Mouse (Mus musculus): ENCODE measurements around the gene Zfp966. TPM values are rescaled to one million over a fixed set of nuclear protein-coding genes. Genes with fewer than 3 reads are reported as not detected.
"Not testable (repeated sequence)": the region's sequence is repeated elsewhere in the genome, so short reads cannot be mapped to it uniquely, and the experiment has no call there.

The Zfp966 gene
- total RNA-seq (2014; rRNA removed) (3.4 and 6.2 TPM in 2 replicates), polyA plus RNA-seq (2015; fragmentation: Nextera tagmentation; extraction: Ambion mirVana) (0.68 and 0.91 TPM in 2 replicates)

- WGBS = no CpG with 5 or more reads among the region's 6 CpGs
- H3K4me3 ChIP-seq (ENCODE audit: low read depth, low read length); H3K36me3 ChIP-seq (ENCODE audit: insufficient read depth, low read length); H3K9ac ChIP-seq (replicated peaks; ENCODE audit: low read length, poor library complexity, severe bottlenecking); ATAC-seq (ENCODE audit: low FRiP score); H3K9me3 ChIP-seq (ENCODE audit: low read length); H3K27ac ChIP-seq (ENCODE audit: low read depth, low read length); H3K4me1 ChIP-seq (ENCODE audit: insufficient read depth, low read length); H3K4me2 ChIP-seq (ENCODE audit: low read depth, low read length, poor library complexity, severe bottlenecking); H3K27me3 ChIP-seq (ENCODE audit: insufficient read depth, low read length); DNase-seq (ENCODE audit: low spot score): not testable (repeated sequence)
Measured at GRCm38 (mm10) chr2:175931000-175931399, at the start of gene Zfp966. TSS of gene Zfp966 (minus strand) at chr2:175931100.

GRCm38 (mm10) chr2:175965031-175965430 lies 34.1 kb upstream of the Zfp966 start, which contains the start of gene Gm2026:
TSS of gene Gm2026 (plus strand) at chr2:175965331.
- not testable (repeated sequence) for DNase-seq (ENCODE audit: low spot score); H3K4me1 ChIP-seq (ENCODE audit: insufficient read depth, low read length); H3K9ac ChIP-seq (replicated peaks; ENCODE audit: low read length, poor library complexity, severe bottlenecking); H3K27me3 ChIP-seq (ENCODE audit: insufficient read depth, low read length); ATAC-seq (ENCODE audit: low FRiP score); H3K27ac ChIP-seq (ENCODE audit: low read depth, low read length); H3K9me3 ChIP-seq (ENCODE audit: low read length); H3K4me3 ChIP-seq (ENCODE audit: low read depth, low read length); H3K36me3 ChIP-seq (ENCODE audit: insufficient read depth, low read length); H3K4me2 ChIP-seq (ENCODE audit: low read depth, low read length, poor library complexity, severe bottlenecking)
- no CpG with 5 or more reads among the region's 4 CpGs for WGBS

GRCm38 (mm10) chr2:175869024-175869423 lies 61.9 kb downstream of the Zfp966 start, which contains the start of gene Gm6710:
TSS of gene Gm6710 (plus strand) at chr2:175869219.
- not testable (repeated sequence) for ATAC-seq (ENCODE audit: low FRiP score); H3K9me3 ChIP-seq (ENCODE audit: low read length); H3K4me1 ChIP-seq (ENCODE audit: insufficient read depth, low read length); H3K27me3 ChIP-seq (ENCODE audit: insufficient read depth, low read length); H3K27ac ChIP-seq (ENCODE audit: low read depth, low read length); H3K36me3 ChIP-seq (ENCODE audit: insufficient read depth, low read length); H3K9ac ChIP-seq (replicated peaks; ENCODE audit: low read length, poor library complexity, severe bottlenecking); H3K4me3 ChIP-seq (ENCODE audit: low read depth, low read length); H3K4me2 ChIP-seq (ENCODE audit: low read depth, low read length, poor library complexity, severe bottlenecking); DNase-seq (ENCODE audit: low spot score)
- WGBS = no CpG with 5 or more reads among the region's 7 CpGs

Other genes starting within 250 kb of the Zfp966 start
- gene Zfp969, start 227.5 kb downstream of the Zfp966 start, total RNA-seq (2014; rRNA removed) = not detected in 2 replicates
- 18.7 and 20.4 TPM in 2 replicates for gene Zfp969, start 227.5 kb downstream of the Zfp966 start, polyA plus RNA-seq (2015; fragmentation: Nextera tagmentation; extraction: Ambion mirVana)
- not detected in 2 replicates for gene Gm2007, start 189.6 kb downstream of the Zfp966 start, total RNA-seq (2014; rRNA removed)
- not detected in 2 replicates for gene Gm2007, start 189.6 kb downstream of the Zfp966 start, polyA plus RNA-seq (2015; fragmentation: Nextera tagmentation; extraction: Ambion mirVana)
- gene Gm14288, start 130.0 kb downstream of the Zfp966 start, total RNA-seq (2014; rRNA removed) = 2.8 and 3.2 TPM in 2 replicates
- 1.6 and 1.7 TPM in 2 replicates for gene Gm14288, start 130.0 kb downstream of the Zfp966 start, polyA plus RNA-seq (2015; fragmentation: Nextera tagmentation; extraction: Ambion mirVana)
- 13.2 and 19.5 TPM in 2 replicates for gene Gm6710, start 61.9 kb downstream of the Zfp966 start, total RNA-seq (2014; rRNA removed)
- 26.2 and 32.4 TPM in 2 replicates for gene Gm6710, start 61.9 kb downstream of the Zfp966 start, polyA plus RNA-seq (2015; fragmentation: Nextera tagmentation; extraction: Ambion mirVana)
- gene Gm2026, start 34.2 kb upstream of the Zfp966 start, total RNA-seq (2014; rRNA removed) = 11.7 and 11.8 TPM in 2 replicates
- 18.4 and 19.6 TPM in 2 replicates for gene Gm2026, start 34.2 kb upstream of the Zfp966 start, polyA plus RNA-seq (2015; fragmentation: Nextera tagmentation; extraction: Ambion mirVana)
- 0.33 and 0.52 TPM in 2 replicates for gene Gm2004, start 218.7 kb upstream of the Zfp966 start, total RNA-seq (2014; rRNA removed)
- gene Gm2004, start 218.7 kb upstream of the Zfp966 start, polyA plus RNA-seq (2015; fragmentation: Nextera tagmentation; extraction: Ambion mirVana) = 0.23 and 0.29 TPM in 2 replicates